Mouse (Mus musculus) cerebellum, adult 2 months (tissue): ENCODE measurements around the gene Atp5s.

ENCODE experiments used
- CTCF ChIP-seq: fragments of 200-500 bp; IDR thresholded peaks from 2 replicates; pipeline ENCODE4 v1.5.1; 2011; ENCODE audit warnings: low read depth, mild to moderate bottlenecking, control low read depth, low read length, moderate library complexity, borderline replicate concordance; ENCODE audit not compliant: insufficient read depth
- POLR2A ChIP-seq: fragments of 200-500 bp; IDR thresholded peaks from 2 replicates; pipeline ENCODE4 v1.6.1; 2011; ENCODE audit warnings: low read length, control low read depth, borderline replicate concordance; ENCODE audit not compliant: insufficient read depth

GRCm38 (mm10) chr12:69788380-69788779 is 63.6 kb downstream of the Atp5s start:
- TF ChIP-seq POLR2A (no peak), CTCF (no peak)
